Mouse (Mus musculus) spleen, adult 2 months (tissue): ENCODE measurements around the gene Rad54l2.

Source experiments
- CTCF ChIP-seq: fragments of 200-500 bp; IDR thresholded peaks from 2 replicates; pipeline ENCODE4 v1.5.1; 2011; ENCODE audit warnings: mild to moderate bottlenecking, inconsistent platforms; ENCODE audit not compliant: insufficient read depth, insufficient read length, insufficient replicate concordance; ENCODE audit errors: extremely low read depth
- POLR2A ChIP-seq: fragments of 200-500 bp; IDR thresholded peaks from 2 replicates; pipeline ENCODE4 v1.6.1; 2011; ENCODE audit warnings: low read depth, low read length, inconsistent platforms

DNA sequence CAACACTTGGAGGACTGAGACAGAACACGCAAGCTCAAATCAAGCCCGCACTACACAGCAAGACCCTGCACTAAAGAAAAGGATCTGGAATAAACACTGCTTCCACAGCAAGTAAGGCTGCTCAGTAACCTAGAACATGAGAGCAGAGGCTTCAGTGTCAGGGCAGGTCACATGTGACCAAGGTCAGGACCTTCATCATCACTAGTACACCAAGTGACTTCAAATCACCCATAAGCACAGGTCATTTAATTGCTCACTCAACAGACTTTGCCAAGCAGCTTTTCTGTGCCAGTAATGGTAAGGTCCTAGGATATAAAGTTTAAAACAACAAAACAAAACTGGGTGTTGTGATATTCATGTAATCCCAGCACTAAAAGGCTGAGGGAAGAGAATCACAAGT is 5.4 kb downstream of the Rad54l2 start:
- TF ChIP-seq CTCF: no peak
- no peak for TF ChIP-seq POLR2A
